Mouse (Mus musculus): ENCODE measurements around the gene Hoxd10.

DNA sequence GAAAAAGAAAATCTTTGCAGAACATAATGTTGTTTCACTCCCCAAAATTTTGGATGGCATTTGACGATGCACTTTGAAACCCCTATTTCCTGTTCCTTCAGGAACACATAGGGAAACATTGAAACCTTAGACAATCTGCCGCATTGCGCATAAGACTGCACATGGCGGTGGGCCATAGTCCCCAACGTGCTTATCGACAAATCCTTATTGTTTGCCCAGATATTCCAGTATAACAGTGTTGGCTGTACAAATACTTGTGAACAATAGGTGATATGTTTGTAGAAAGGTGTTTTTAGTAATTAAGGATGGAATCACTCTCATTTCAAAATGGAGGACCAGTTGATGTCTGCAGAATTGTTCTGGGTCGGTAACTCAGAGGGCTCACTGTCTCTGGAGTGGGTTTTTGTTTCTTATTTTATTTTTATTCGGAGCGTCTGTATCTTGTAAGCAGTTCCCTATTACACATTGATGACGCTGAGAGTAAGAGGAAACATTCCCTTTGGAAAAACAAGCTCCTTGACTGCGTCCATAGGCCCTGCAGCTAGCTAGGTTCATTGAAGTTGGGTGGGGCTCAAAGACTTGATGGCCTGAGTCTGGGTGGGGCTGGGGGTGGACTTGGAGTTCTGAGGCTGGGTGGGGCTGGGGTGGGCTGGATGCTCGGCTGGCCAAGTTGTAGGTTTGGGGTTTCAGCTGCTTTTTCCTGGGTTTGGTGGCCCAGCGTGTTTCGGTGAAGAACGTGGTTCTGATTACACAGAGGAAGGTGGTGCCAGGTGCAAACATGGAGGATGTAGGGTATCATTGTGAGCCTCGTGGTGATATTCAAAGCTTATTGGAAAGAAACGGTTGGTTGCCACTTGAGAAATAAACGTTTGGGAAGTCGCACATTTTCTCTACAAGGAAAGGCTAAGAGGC is 21.8 kb downstream of the Hoxd10 start:
- TF ChIP-seq CTCF (conservative IDR thresholded peaks at IDR 0.05; ENCODE audit: low read length) (no peak), NANOG (IDR thresholded peaks at IDR 0.05; ENCODE audit: borderline replicate concordance, low read length) (no peak)

Measured in E14TG2a.4 (cell line).